Mouse (Mus musculus) midbrain, embryonic 15.5 days (tissue): ENCODE measurements around the gene Fam25c. TPM values are rescaled to one million over a fixed set of nuclear protein-coding genes. Genes with fewer than 3 reads are reported as not detected.

Experiments
- polyA plus RNA-seq: library from polyadenylated mRNA; unstranded; fragments of >200 nt; fragmentation: Nextera tagmentation; extraction: Ambion mirVana; gene quantifications from 2 replicates; pipeline ENCODE4 v1.2.1, GENCODE M21; 2015

Gene Fam25c
- polyA plus RNA-seq, 1 experiment from 2014 or later = not detected

Other genes starting within 250 kb of the Fam25c start
- 0.15 and 0.17 TPM in 2 replicates for gene Npy4r, start 202.9 kb downstream of the Fam25c start, polyA plus RNA-seq
- 9.2 and 9.7 TPM in 2 replicates for gene Gprin2, start 153.8 kb downstream of the Fam25c start, polyA plus RNA-seq
- gene Syt15, start 135.8 kb downstream of the Fam25c start, polyA plus RNA-seq = 0.51 and 0.65 TPM in 2 replicates
- 5.2 and 7.0 TPM in 2 replicates for gene Shld2, start 44.9 kb downstream of the Fam25c start, polyA plus RNA-seq
- 92.5 and 99.2 TPM in 2 replicates for gene Glud1, start 44.7 kb downstream of the Fam25c start, polyA plus RNA-seq
- 36.7 and 45.2 TPM in 2 replicates for gene Sncg, start 19.4 kb upstream of the Fam25c start, polyA plus RNA-seq
- gene Mmrn2, start 20.0 kb upstream of the Fam25c start, polyA plus RNA-seq = 4.7 and 5.0 TPM in 2 replicates
- 15.2 and 17.5 TPM in 2 replicates for gene Bmpr1a, start 147.9 kb upstream of the Fam25c start, polyA plus RNA-seq
- not detected in 2 replicates for gene 9230112D13Rik, start 167.4 kb upstream of the Fam25c start, polyA plus RNA-seq
- gene Ldb3, start 233.2 kb upstream of the Fam25c start, polyA plus RNA-seq = 0.57 and 0.78 TPM in 2 replicates
- gene Opn4, start 244.7 kb upstream of the Fam25c start, polyA plus RNA-seq = 0.23 TPM in 1 of 2 replicates, not detected in the other